ENCODE assay signal across 20 mouse cellular contexts in genomic region chr7:63346393-63346730, GRCm38 (mm10).
DNase-seq lines count a peak whose midpoint lies in the region; ATAC-seq and TF ChIP-seq lines count a peak whose summit lies in the region.
"Had no signal": no experiment of that assay in that cellular context is flagged by ENCODE, and none has a peak within 500 bp of the region (broad histone marks: within the 10 kb centered on the region; RNA-seq: fewer than 3 reads in every experiment).

No protein-coding gene starts in this region.

- no peaks in the 10 kb centered on the region for H3K27me3 ChIP-seq in forebrain, embryonic 13.5 days
- no peaks in the 10 kb centered on the region for H3K27me3 ChIP-seq in forebrain, embryonic 15.5 days
- no peaks in the 10 kb centered on the region for H3K27me3 ChIP-seq in hindbrain, postnatal 0 days (ENCODE audit: insufficient read depth, low read length)
- no peaks in the 10 kb centered on the region for H3K27me3 ChIP-seq in hindbrain, embryonic 11.5 days (ENCODE audit: control insufficient read depth, insufficient read depth, low read length)
- H3K27me3 ChIP-seq: embryonic facial prominence, embryonic 15.5 days; hindbrain, embryonic 12.5 days had no signal

- no peak overlapping the region for H3K9ac ChIP-seq in forebrain, embryonic 13.5 days
- no peak overlapping the region for H3K9ac ChIP-seq in forebrain, embryonic 15.5 days (replicated peaks)
- H3K9ac ChIP-seq in hindbrain, postnatal 0 days (replicated peaks; ENCODE audit: low read length) = no peak overlapping the region
- H3K9ac ChIP-seq in hindbrain, embryonic 11.5 days (ENCODE audit: low read depth, low read length) = no peak overlapping the region
- H3K9ac ChIP-seq: embryonic facial prominence, embryonic 15.5 days; heart, embryonic 13.5 days; hindbrain, embryonic 12.5 days had no signal

- no peak for TF ChIP-seq CTCF in hindbrain, postnatal 0 days (IDR thresholded peaks at IDR 0.05; ENCODE audit: low read depth)

- 99% methylated on average over 2 of the region's 2 CpGs for WGBS in forebrain, embryonic 13.5 days
- WGBS in forebrain, embryonic 15.5 days = 92% methylated on average over 2 of the region's 2 CpGs
- WGBS in hindbrain, postnatal 0 days = 92% methylated on average over 2 of the region's 2 CpGs
- WGBS in hindbrain, embryonic 11.5 days = 92% methylated on average over 2 of the region's 2 CpGs

- H3K36me3 ChIP-seq in forebrain, embryonic 13.5 days (ENCODE audit: poor library complexity, severe bottlenecking) = no peaks in the 10 kb centered on the region
- H3K36me3 ChIP-seq in forebrain, embryonic 15.5 days = no peaks in the 10 kb centered on the region
- H3K36me3 ChIP-seq in hindbrain, postnatal 0 days (ENCODE audit: insufficient read depth, low read length) = no peaks in the 10 kb centered on the region
- no peaks in the 10 kb centered on the region for H3K36me3 ChIP-seq in hindbrain, embryonic 11.5 days (ENCODE audit: control insufficient read depth, insufficient read depth, low read length)
- H3K36me3 ChIP-seq: embryonic facial prominence, embryonic 15.5 days; G1E; heart, embryonic 13.5 days; hindbrain, embryonic 12.5 days had no signal

- no peak overlapping the region for H3K4me2 ChIP-seq in forebrain, embryonic 13.5 days
- no peak overlapping the region for H3K4me2 ChIP-seq in forebrain, embryonic 15.5 days (replicated peaks)
- H3K4me2 ChIP-seq in hindbrain, postnatal 0 days (ENCODE audit: low read depth, low read length) = no peak overlapping the region
- no peak overlapping the region for H3K4me2 ChIP-seq in hindbrain, embryonic 11.5 days (replicated peaks; ENCODE audit: low read depth, low read length)
- H3K4me2 ChIP-seq: embryonic facial prominence, embryonic 15.5 days; heart, embryonic 13.5 days; hindbrain, embryonic 12.5 days had no signal

- no peak for DNase-seq in hindbrain, postnatal 0 days (ENCODE audit: low spot score)
- no peak for DNase-seq in hindbrain, embryonic 11.5 days (ENCODE audit: low spot score)
- peak; percentile 40 to 54 for DNase-seq in left cerebral cortex, adult 9 months (ENCODE audit: low spot score in 2 of 2)
- no peak for DNase-seq in left cerebral cortex, postnatal 4 days
- DNase-seq in right cerebral cortex, postnatal 25 days = peak; percentile 24
- no peak for DNase-seq in right cerebral cortex, postnatal 10 days (ENCODE audit: low spot score in 2 of 2)
- DNase-seq: adrenal gland, adult 8-10 months; B cell, adult 2 months; gastrocnemius, adult 2 months; gastrocnemius, postnatal 25 days; heart, postnatal 36 days had no signal

- 0 out of 2 replicates have a peak, but pooled peaks have one; percentile 6 for ATAC-seq in forebrain, embryonic 13.5 days
- ATAC-seq in forebrain, embryonic 15.5 days (replicated peaks) = no peak
- 0 out of 2 replicates have a peak, but pooled peaks have one; percentile 10 for ATAC-seq in hindbrain, postnatal 0 days
- ATAC-seq in hindbrain, embryonic 11.5 days (ENCODE audit: low FRiP score) = no peak
- ATAC-seq: CD4-positive, CD25-positive, alpha-beta regulatory T cell, adult 4 months; hindbrain, embryonic 16.5 days had no signal

- no peaks in the 10 kb centered on the region for H3K9me3 ChIP-seq in forebrain, embryonic 13.5 days (replicated peaks)
- no peaks in the 10 kb centered on the region for H3K9me3 ChIP-seq in forebrain, embryonic 15.5 days
- H3K9me3 ChIP-seq in hindbrain, postnatal 0 days (ENCODE audit: low read length) = no peaks in the 10 kb centered on the region
- no peaks in the 10 kb centered on the region for H3K9me3 ChIP-seq in hindbrain, embryonic 11.5 days (ENCODE audit: control insufficient read depth, low read length)
- H3K9me3 ChIP-seq: embryonic facial prominence, embryonic 15.5 days; heart, embryonic 13.5 days; hindbrain, embryonic 12.5 days had no signal

- H3K4me3 ChIP-seq in forebrain, embryonic 13.5 days = no peak overlapping the region
- H3K4me3 ChIP-seq in forebrain, embryonic 15.5 days = no peak overlapping the region
- H3K4me3 ChIP-seq in hindbrain, postnatal 0 days (ENCODE audit: low read length) = no peak overlapping the region
- H3K4me3 ChIP-seq in hindbrain, embryonic 11.5 days (ENCODE audit: low read depth, low read length) = no peak overlapping the region
- H3K4me3 ChIP-seq: embryonic facial prominence, embryonic 15.5 days; erythroblast, embryonic 14.5 days; gastrocnemius, adult 2 months; heart, embryonic 13.5 days; hindbrain, embryonic 12.5 days had no signal

- no peak overlapping the region for H3K27ac ChIP-seq in forebrain, embryonic 13.5 days
- no peak overlapping the region for H3K27ac ChIP-seq in forebrain, embryonic 15.5 days (replicated peaks)
- no peak overlapping the region for H3K27ac ChIP-seq in hindbrain, postnatal 0 days
- no peak overlapping the region for H3K27ac ChIP-seq in hindbrain, embryonic 11.5 days (ENCODE audit: low read depth, low read length)
- H3K27ac ChIP-seq: embryonic facial prominence, embryonic 15.5 days; gastrocnemius, adult 2 months; heart, embryonic 13.5 days; hindbrain, embryonic 12.5 days had no signal

- no peaks in the 10 kb centered on the region for H3K4me1 ChIP-seq in forebrain, embryonic 13.5 days
- no peaks in the 10 kb centered on the region for H3K4me1 ChIP-seq in forebrain, embryonic 15.5 days
- H3K4me1 ChIP-seq in hindbrain, postnatal 0 days (ENCODE audit: insufficient read depth, low read length) = no peaks in the 10 kb centered on the region
- H3K4me1 ChIP-seq in hindbrain, embryonic 11.5 days (replicated peaks; ENCODE audit: control insufficient read depth, insufficient read depth, low read length) = no peaks in the 10 kb centered on the region
- H3K4me1 ChIP-seq: embryonic facial prominence, embryonic 15.5 days; heart, embryonic 13.5 days; hindbrain, embryonic 12.5 days had no signal

- intact Hi-C loops in left cerebral cortex, postnatal 4 days (cut with DNase I) = no loop called here

Comparison
In these comparisons a context has a peak if more than half of its experiments do, and no peak if none do; other contexts are left out.
1. ATAC-seq: peak in forebrain, embryonic 13.5 days (single experiment) and hindbrain, postnatal 0 days (single experiment); none in forebrain, embryonic 15.5 days (single experiment) and hindbrain, embryonic 11.5 days (single experiment).
2. DNase-seq: peak in left cerebral cortex, adult 9 months (2 of 2) and right cerebral cortex, postnatal 25 days (single experiment); none in hindbrain, postnatal 0 days (single experiment), hindbrain, embryonic 11.5 days (single experiment), left cerebral cortex, postnatal 4 days (single experiment) and right cerebral cortex, postnatal 10 days (0 of 2).